Mouse (Mus musculus): ENCODE measurements around the gene Sgsm2.

- TF ChIP-seq CTCF (IDR thresholded peaks at IDR 0.05; ENCODE audit: low read depth) (no peak), EP300 (IDR thresholded peaks at IDR 0.05; ENCODE audit: low read depth) (no peak)
Observed at GRCm38 (mm10) chr11:74850998-74851661, 45.7 kb downstream of the Sgsm2 start.

All from liver, embryonic 14.5 days (tissue).